Mouse (Mus musculus): ENCODE results near the gene Oard1. TPM values are rescaled to one million over a fixed set of nuclear protein-coding genes. Genes with fewer than 3 reads are reported as not detected.
A peak's percentile ranks its signal among the peaks of the same experiment; 100 is the strongest.

The Oard1 gene
- 75.0 and 80.3 TPM in 2 replicates for polyA plus RNA-seq (2016; fragmentation: Nextera tagmentation; extraction: Ambion mirVana)

- Histone ChIP-seq H3K36me3 (peaks cover 37% of the 10 kb centered on the region), H3K4me1 (peaks cover 22% of the 10 kb centered on the region), H3K27me3 (ENCODE audit: low read depth, poor library complexity, severe bottlenecking) (no peaks in the 10 kb centered on the region), H3K4me3 (peak within 1 kb of the TSS; percentile 89), H3K9me3 (replicated peaks) (no peaks in the 10 kb centered on the region), H3K27ac (peak within 1 kb of the TSS; percentile 99)
- WGBS = under 1% methylated on average over 84 of the region's 84 CpGs
- DNase-seq (ENCODE audit: low spot score) = peak; percentile 99
Measured at GRCm38 (mm10) chr17:48409380-48410298, at the start of gene Oard1, which contains the start of gene Nfya. TSS of gene Oard1 (plus strand) at chr17:48410014. TSS of gene Nfya (minus strand) at chr17:48409906.

- 72% methylated on average over 4 of the region's 4 CpGs for WGBS
- no peak overlapping the region for H3K4me3 ChIP-seq
- no peak overlapping the region for H3K27ac ChIP-seq
- H3K36me3 ChIP-seq = no peaks in the 10 kb centered on the region
- H3K27me3 ChIP-seq (ENCODE audit: low read depth, poor library complexity, severe bottlenecking) = no peaks in the 10 kb centered on the region
- H3K9me3 ChIP-seq (replicated peaks) = no peaks in the 10 kb centered on the region
- no peaks in the 10 kb centered on the region for H3K4me1 ChIP-seq
- DNase-seq (ENCODE audit: low spot score) = no peak
Measured at GRCm38 (mm10) chr17:48360462-48360861, 49.4 kb upstream of the Oard1 start.

- Histone ChIP-seq H3K4me1 (no peaks in the 10 kb centered on the region), H3K36me3 (no peaks in the 10 kb centered on the region), H3K4me3 (no peak overlapping the region), H3K9me3 (replicated peaks) (no peaks in the 10 kb centered on the region), H3K27ac (no peak overlapping the region), H3K27me3 (ENCODE audit: low read depth, poor library complexity, severe bottlenecking) (no peaks in the 10 kb centered on the region)
- 88% methylated on average over 3 of the region's 3 CpGs for WGBS
- no peak for DNase-seq (ENCODE audit: low spot score)
Measured at GRCm38 (mm10) chr17:48362346-48362745, 47.5 kb upstream of the Oard1 start.

- H3K36me3 ChIP-seq = no peaks in the 10 kb centered on the region
- H3K27me3 ChIP-seq (ENCODE audit: low read depth, poor library complexity, severe bottlenecking) = no peaks in the 10 kb centered on the region
- H3K4me3 ChIP-seq = no peak overlapping the region
- no peak overlapping the region for H3K27ac ChIP-seq
- WGBS = 91% methylated on average over 8 of the region's 8 CpGs
- no peaks in the 10 kb centered on the region for H3K4me1 ChIP-seq
- DNase-seq (ENCODE audit: low spot score) = no peak
- H3K9me3 ChIP-seq (replicated peaks) = no peaks in the 10 kb centered on the region
Measured at GRCm38 (mm10) chr17:48362966-48363365, 46.8 kb upstream of the Oard1 start.

- Histone ChIP-seq H3K9me3 (replicated peaks) (no peaks in the 10 kb centered on the region), H3K27me3 (ENCODE audit: low read depth, poor library complexity, severe bottlenecking) (no peaks in the 10 kb centered on the region), H3K36me3 (no peaks in the 10 kb centered on the region), H3K4me1 (no peaks in the 10 kb centered on the region), H3K27ac (no peak overlapping the region), H3K4me3 (no peak overlapping the region)
- 85% methylated on average over 6 of the region's 6 CpGs for WGBS
- DNase-seq (ENCODE audit: low spot score) = no peak
Measured at GRCm38 (mm10) chr17:48363421-48363965, 46.3 kb upstream of the Oard1 start.

- H3K9me3 ChIP-seq (replicated peaks) = no peaks in the 10 kb centered on the region
- H3K27ac ChIP-seq = no peak overlapping the region
- no peaks in the 10 kb centered on the region for H3K27me3 ChIP-seq (ENCODE audit: low read depth, poor library complexity, severe bottlenecking)
- no peaks in the 10 kb centered on the region for H3K36me3 ChIP-seq
- H3K4me3 ChIP-seq = no peak overlapping the region
- no peak for DNase-seq (ENCODE audit: low spot score)
- WGBS = 86% methylated on average over 9 of the region's 9 CpGs
- H3K4me1 ChIP-seq = no peaks in the 10 kb centered on the region
Measured at GRCm38 (mm10) chr17:48365511-48366155, 44.2 kb upstream of the Oard1 start.

- H3K27ac ChIP-seq = no peak overlapping the region
- H3K4me1 ChIP-seq = no peaks in the 10 kb centered on the region
- no peaks in the 10 kb centered on the region for H3K36me3 ChIP-seq
- 90% methylated on average over 5 of the region's 5 CpGs for whole genome bisulfite sequencing
- H3K9me3 ChIP-seq (replicated peaks) = no peaks in the 10 kb centered on the region
- H3K4me3 ChIP-seq = no peak overlapping the region
- DNase-seq (ENCODE audit: low spot score) = no peak
- H3K27me3 ChIP-seq (ENCODE audit: low read depth, poor library complexity, severe bottlenecking) = no peaks in the 10 kb centered on the region
Measured at GRCm38 (mm10) chr17:48366806-48367205, 43.0 kb upstream of the Oard1 start.

- no peaks in the 10 kb centered on the region for H3K9me3 ChIP-seq (replicated peaks)
- no peak overlapping the region for H3K4me3 ChIP-seq
- no peaks in the 10 kb centered on the region for H3K27me3 ChIP-seq (ENCODE audit: low read depth, poor library complexity, severe bottlenecking)
- no peak overlapping the region for H3K27ac ChIP-seq
- H3K36me3 ChIP-seq = no peaks in the 10 kb centered on the region
- H3K4me1 ChIP-seq = no peaks in the 10 kb centered on the region
- no peak for DNase-seq (ENCODE audit: low spot score)
Measured at GRCm38 (mm10) chr17:48371621-48372020, 38.2 kb upstream of the Oard1 start.

GRCm38 (mm10) chr17:48372987-48373386 lies 36.8 kb upstream of the Oard1 start:
- no peak overlapping the region for H3K4me3 ChIP-seq
- H3K36me3 ChIP-seq = no peaks in the 10 kb centered on the region
- H3K27me3 ChIP-seq (ENCODE audit: low read depth, poor library complexity, severe bottlenecking) = no peaks in the 10 kb centered on the region
- no peak overlapping the region for H3K27ac ChIP-seq
- H3K9me3 ChIP-seq (replicated peaks) = no peaks in the 10 kb centered on the region
- no peaks in the 10 kb centered on the region for H3K4me1 ChIP-seq
- 84% methylated on average over 8 of the region's 8 CpGs for whole genome bisulfite sequencing
- no peak for DNase-seq (ENCODE audit: low spot score)

- WGBS = 100% methylated on average over 1 of the region's 1 CpGs
- no peaks in the 10 kb centered on the region for H3K4me1 ChIP-seq
Measured at GRCm38 (mm10) chr17:48376102-48376501, 33.7 kb upstream of the Oard1 start.

GRCm38 (mm10) chr17:48379050-48379449 lies 30.8 kb upstream of the Oard1 start:
- Histone ChIP-seq H3K27ac (no peak overlapping the region), H3K9me3 (replicated peaks) (no peaks in the 10 kb centered on the region), H3K27me3 (ENCODE audit: low read depth, poor library complexity, severe bottlenecking) (no peaks in the 10 kb centered on the region), H3K4me3 (no peak overlapping the region), H3K36me3 (no peaks in the 10 kb centered on the region), H3K4me1 (no peaks in the 10 kb centered on the region)
- DNase-seq (ENCODE audit: low spot score) = no peak

More at GRCm38 (mm10) chr17:48376102-48376501, 33.7 kb upstream of the Oard1 start:
- no peak for DNase-seq (ENCODE audit: low spot score)
- Histone ChIP-seq H3K9me3 (replicated peaks) (no peaks in the 10 kb centered on the region), H3K4me3 (no peak overlapping the region), H3K27ac (no peak overlapping the region), H3K27me3 (ENCODE audit: low read depth, poor library complexity, severe bottlenecking) (no peaks in the 10 kb centered on the region), H3K36me3 (no peaks in the 10 kb centered on the region)

GRCm38 (mm10) chr17:48385786-48386461 lies 23.9 kb upstream of the Oard1 start:
- H3K9me3 ChIP-seq (replicated peaks) = no peaks in the 10 kb centered on the region
- no peak overlapping the region for H3K4me3 ChIP-seq
- H3K4me1 ChIP-seq = no peaks in the 10 kb centered on the region
- H3K36me3 ChIP-seq = peaks cover 54% of the 10 kb centered on the region
- no peaks in the 10 kb centered on the region for H3K27me3 ChIP-seq (ENCODE audit: low read depth, poor library complexity, severe bottlenecking)
- 72% methylated on average over 2 of the region's 2 CpGs for WGBS
- no peak for DNase-seq (ENCODE audit: low spot score)
- no peak overlapping the region for H3K27ac ChIP-seq

Data from limb, embryonic 10.5 days (tissue).